Mouse (Mus musculus) right cerebral cortex, adult 2 months (tissue): ENCODE data around the gene Bbs2.
"Not testable (repeated sequence)": the region's sequence is repeated elsewhere in the genome, so short reads cannot be mapped to it uniquely, and the experiment has no call there.

Source experiments
- DNase-seq, 2 experiments: peaks; one replicate each; pipeline ENCODE4 v3.0.0; 2021 to 2022; ENCODE audit warnings: low spot score in 2 of 2

The Bbs2 gene

DNA sequence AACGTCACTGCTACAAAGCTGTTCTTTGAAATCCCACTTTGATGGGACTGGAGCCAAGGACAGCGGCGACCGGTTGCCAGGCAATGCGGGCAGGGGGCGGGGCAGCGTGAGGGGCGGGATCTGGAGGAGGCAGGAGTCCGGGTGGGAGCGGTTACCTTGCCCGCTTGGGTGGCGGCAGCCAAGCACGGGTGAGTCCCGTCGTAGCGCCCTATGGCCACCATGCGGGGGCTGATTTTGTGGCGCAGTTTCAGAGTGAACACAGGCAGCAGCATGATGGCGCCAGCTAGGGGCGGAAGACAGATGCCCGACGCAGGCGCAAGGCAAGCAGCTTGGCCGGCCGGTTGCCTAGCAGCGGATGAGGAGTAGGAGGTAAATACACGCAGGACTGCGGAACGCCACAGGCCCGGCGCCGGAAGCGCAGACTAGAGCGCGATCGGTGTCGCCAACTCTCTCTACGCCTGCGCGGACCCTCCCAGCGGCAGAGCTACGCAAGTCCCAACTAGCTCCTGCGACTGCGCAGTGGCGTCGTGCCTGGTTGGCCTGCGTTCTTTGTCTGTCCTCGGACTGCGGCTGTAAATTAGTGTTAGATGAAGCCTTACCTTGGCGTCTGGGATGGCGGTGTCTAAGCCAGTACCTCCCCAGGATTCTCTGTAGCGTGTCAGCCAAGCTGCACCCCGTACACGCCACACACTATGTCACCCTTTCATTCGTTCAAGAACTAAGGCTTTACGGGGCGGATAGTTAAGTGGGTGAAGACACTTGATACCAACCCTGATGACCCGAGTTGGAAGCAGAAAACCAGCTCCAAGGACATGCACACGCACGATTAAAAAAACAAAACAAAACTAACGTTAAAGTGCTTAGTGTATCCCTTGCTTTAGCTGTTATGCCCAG lies at the start of gene Bbs2:
Bbs2 (minus strand) TSS at position 848 of the 894 bp plus-strand sequence.
- DNase-seq, result peak; percentile 99

GRCm38 (mm10) chr8:94148236-94148635 lies 49.5 kb upstream of the Bbs2 start:
- DNase-seq, result peak in 1 of 2 experiments; percentile 40

GRCm38 (mm10) chr8:94140266-94140795 lies 41.6 kb upstream of the Bbs2 start:
- no peak for DNase-seq

DNA sequence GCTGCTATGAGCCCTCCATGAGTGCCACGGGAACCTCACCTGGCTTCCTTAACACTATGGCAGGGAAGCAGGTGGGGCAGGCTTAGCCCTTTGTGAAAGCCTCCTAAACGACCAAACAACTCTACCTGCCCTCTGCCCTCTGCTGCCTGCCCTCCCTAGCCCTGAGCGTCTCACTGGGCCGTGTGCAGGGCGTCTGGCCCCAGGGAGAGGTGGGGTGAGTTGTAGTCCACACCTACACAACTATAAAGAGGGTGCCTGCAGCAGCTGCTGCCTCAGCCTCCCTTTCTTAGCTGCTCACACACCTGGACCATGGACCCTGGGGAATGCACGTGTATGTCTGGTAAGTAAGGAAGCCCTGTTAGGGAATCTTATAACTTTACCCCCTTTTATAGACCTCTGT lies 38.2 kb upstream of the Bbs2 start, which contains the start of gene Mt4:
Mt4 (plus strand) TSS at position 265 of the 400 bp plus-strand sequence.
- DNase-seq, result no peak

GRCm38 (mm10) chr8:94136192-94136591 lies 37.5 kb upstream of the Bbs2 start:
- no peak for DNase-seq

GRCm38 (mm10) chr8:94135556-94135955 lies 36.8 kb upstream of the Bbs2 start:
- no peak for DNase-seq

GRCm38 (mm10) chr8:94134601-94135000 lies 35.9 kb upstream of the Bbs2 start:
- DNase-seq, result not testable (repeated sequence)

DNA sequence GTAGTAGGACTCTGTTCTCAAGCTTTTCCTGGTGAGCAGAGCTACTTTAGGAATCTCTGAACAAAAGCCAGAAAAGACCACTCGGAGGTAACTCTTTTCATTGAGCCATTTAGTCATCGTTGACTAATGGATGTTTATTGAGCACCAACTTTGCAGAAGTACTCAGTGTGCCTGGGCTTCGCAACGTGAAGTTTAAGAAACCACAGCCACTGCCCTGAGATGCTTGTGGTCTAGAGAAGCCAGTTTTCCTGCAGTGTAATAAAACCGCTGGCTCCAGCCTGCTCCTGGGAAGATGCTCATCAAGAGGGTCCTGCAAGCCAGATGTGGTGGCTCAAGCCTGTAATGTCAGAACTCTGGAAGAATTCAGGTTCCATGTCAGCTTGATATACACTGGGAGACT lies 33.4 kb upstream of the Bbs2 start:
- no peak for DNase-seq

GRCm38 (mm10) chr8:94130126-94130525 lies 31.4 kb upstream of the Bbs2 start:
- DNase-seq, result no peak

GRCm38 (mm10) chr8:94129133-94129789 lies 30.5 kb upstream of the Bbs2 start:
- no peak for DNase-seq

DNA sequence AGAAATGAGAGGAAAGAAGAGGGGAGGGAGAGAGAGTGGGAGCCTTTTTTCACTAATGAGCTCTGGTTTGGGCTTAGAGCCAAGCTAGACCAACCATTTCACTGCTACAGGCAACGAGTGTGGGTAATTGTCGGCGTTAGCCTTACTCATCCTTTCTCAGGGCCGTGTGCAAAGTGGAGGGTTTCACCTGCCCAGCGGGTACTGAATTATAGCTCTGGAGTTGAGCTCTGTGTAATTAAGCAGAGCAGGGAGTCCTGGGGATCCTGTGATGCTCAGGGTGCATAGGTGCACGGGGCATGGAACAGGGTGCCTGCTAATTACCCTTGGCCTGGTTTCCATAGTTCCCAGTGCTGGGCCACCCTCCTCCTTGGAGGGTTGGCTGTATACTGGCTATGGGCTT lies 29.0 kb upstream of the Bbs2 start:
- DNase-seq, result no peak

GRCm38 (mm10) chr8:94122711-94123468 lies 24.2 kb upstream of the Bbs2 start:
- no peak for DNase-seq

DNA sequence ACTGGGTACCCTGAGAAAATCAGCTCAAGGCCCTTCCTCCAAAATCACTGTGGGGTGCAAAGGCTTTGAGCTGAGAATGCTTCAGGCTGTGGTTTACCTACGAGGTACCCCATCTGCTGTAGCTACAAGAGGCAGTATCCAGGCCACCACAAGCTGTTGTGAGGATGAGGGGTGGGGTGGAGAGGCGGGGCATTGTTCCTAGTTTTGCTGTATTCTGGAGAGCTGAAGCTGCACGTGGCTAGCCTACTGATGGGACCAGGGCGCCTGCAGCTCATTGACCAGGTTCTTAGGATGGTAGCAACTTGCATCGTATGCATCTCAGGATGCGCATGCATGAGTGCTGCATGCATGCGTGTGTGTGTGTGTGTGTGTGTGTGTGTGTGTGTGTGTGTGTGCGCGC lies 22.9 kb upstream of the Bbs2 start:
- DNase-seq, result no peak

- DNase-seq, result peak; percentile 60 to 66
These were observed 20.2 kb upstream of the Bbs2 start for GRCm38 (mm10) chr8:94118776-94119430.

- DNase-seq, result no peak
These were observed 15.2 kb upstream of the Bbs2 start for GRCm38 (mm10) chr8:94113972-94114371.

- DNase-seq, result no peak
These were observed 14.7 kb upstream of the Bbs2 start for GRCm38 (mm10) chr8:94113435-94113834.

GRCm38 (mm10) chr8:94110526-94111177 lies 11.9 kb upstream of the Bbs2 start:
- DNase-seq, result no peak

GRCm38 (mm10) chr8:94109835-94110234 lies 11.1 kb upstream of the Bbs2 start:
- DNase-seq, result no peak

DNA sequence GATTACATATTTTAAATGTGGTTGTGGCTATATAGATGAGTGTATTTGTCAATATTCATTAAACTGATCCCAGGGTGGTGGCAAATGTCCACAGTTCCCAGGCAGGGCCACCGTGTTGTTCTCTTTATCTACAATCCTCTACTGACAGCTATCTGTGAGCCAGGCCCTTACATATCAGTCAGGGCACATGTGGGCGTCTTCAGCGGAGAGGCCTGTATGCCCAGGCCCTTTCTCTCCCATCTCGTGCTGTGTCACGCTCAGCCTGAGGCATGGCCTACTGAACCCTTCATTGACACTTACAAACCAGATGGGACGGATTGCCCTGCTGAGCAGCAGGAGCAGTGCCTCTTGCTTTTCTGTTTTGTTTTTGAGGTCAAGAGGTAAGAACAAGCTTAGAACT lies 10.7 kb upstream of the Bbs2 start:
- no peak for DNase-seq

DNA sequence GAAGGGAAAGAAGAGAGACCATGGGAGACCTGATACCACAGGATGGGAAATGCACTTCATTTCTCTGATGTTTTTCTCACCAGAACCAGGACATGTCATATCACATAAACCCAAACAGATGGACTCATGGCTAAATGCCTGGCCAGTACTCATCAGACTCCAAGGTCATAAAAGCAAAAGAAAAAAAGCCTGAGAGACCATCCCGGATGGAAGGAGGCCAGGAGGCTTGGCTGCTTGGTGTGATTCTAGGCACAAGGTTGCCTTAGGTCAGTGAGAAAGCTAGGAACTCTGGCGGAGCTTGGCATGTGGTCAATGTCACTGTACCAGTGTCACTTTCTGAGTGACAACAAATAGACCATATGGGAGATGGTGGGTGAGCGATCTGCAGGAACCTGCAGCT lies 9.1 kb upstream of the Bbs2 start:
- DNase-seq, result no peak

DNA sequence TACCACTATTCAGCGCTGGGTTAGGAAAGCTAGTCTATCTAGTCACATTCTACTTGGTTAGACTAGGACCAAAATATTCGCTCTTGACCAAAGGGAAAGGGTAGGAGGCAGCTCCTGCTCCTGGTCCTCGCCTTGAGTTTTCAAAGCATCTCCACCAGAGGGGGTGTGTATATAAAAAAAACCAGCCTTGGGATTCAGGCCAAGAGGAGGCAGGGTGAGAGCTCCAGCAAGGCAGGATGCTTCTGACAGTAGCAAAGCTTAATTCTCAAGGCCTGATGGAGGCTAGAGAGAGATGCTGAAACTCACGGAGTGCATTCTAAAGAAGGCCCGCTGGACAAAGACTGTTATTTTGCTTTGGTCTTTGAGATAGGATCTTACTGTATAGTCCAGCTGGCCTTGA lies 5.4 kb upstream of the Bbs2 start:
- peak; percentile 50 to 57 for DNase-seq
